Mouse (Mus musculus) adrenal gland, adult 2 months (tissue): ENCODE measurements around the gene Jam3. TPM values are rescaled to one million over a fixed set of nuclear protein-coding genes. Genes with fewer than 3 reads are reported as not detected.
"Not testable (repeated sequence)": the region's sequence is repeated elsewhere in the genome, so short reads cannot be mapped to it uniquely, and the experiment has no call there.

Experiments
- DNase-seq: peaks from one replicate; pipeline ENCODE4 v3.0.0; 2021
- polyA plus RNA-seq: library from polyadenylated mRNA; depleted of rRNA; stranded (reverse); fragments of >200 nt; gene quantifications from 2 replicates; pipeline ENCODE4 v1.2.3, GENCODE M21; 2012
- total RNA-seq, 2 experiments: library from RNA; stranded (reverse); gene quantifications; 2 replicates each; pipeline ENCODE4 v1.2.3; 2021

The Jam3 gene
- total and polyA plus RNA-seq, 3 experiments: 23.5 to 35.7 (median 29.8) TPM

DNA sequence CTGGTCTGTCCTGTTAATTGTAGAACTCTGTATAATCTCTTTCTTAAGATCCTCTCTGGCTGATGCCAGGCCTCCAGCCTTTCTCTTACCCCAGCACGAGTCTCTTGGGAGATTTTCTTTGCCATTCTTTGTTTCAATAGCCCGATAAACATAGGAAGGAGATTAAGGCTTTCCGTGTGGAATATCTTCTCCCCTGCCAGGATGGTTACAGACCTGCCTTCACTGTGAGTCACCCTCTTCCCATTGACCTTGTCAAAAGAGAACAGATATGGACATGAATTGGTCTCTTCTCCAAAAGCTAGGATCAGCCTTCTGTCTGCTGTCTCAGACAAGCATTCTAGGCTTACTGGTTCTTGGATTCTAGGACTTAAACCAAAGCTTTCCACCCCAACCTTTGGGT lies 15.5 kb upstream of the Jam3 start:
- peak; percentile 55 for DNase-seq

DNA sequence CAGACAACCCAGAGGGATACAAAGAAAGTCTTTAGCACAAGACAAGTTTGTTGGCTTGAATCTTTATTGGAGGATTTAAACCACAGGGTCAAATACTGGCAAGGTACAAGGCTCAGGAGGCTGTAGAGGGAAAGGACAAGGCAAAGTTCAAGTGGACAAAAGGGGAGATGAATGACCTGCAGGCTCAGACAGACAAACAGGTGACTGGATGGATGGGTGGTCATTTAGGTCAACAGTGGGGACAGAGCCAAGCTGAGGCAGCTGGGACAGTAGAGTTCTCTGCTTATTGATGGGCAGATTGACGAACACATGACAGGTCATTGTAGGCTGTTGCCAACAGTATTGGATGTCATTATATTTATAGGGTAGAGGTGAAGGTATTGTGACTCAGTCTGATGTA lies 11.8 kb upstream of the Jam3 start:
- DNase-seq: no peak

DNA sequence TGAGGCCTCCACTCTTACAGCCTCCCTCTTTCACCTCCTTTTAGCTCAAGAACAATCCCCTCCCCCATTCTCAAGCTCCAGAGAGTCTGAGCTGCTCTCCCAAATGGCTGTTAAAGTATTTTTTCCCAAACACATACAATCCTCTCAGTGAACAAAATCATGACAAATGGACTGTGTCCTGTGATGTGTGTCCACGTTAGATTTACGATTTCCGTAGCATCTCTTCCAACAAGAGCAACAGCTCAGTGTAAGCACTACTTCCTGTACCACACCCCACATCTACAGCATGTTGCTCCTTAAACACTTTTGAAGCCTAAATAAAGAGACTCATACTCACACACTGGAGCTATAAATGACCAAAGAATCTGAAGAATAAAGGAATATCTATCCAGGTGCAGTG lies 10.4 kb upstream of the Jam3 start:
- DNase-seq: no peak

DNA sequence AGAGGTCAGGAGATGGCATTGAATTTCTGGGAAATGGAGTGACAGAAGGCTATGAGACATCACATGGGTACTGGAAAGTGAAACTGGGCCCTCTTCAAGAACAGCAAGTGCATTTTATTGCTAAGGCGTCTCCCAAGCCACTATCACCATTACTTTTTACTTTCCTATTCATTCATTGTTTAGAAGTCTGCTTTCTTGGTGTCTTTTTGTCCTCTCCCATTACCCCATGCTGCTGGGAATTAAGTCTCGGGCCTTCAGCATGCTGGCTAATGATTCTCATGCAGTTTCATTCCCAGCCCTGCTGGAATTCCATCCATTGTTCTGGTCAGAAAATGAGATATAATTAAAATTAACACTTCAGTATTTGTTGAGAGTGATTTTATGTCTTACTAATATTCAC lies 9.7 kb upstream of the Jam3 start:
- DNase-seq: no peak

DNA sequence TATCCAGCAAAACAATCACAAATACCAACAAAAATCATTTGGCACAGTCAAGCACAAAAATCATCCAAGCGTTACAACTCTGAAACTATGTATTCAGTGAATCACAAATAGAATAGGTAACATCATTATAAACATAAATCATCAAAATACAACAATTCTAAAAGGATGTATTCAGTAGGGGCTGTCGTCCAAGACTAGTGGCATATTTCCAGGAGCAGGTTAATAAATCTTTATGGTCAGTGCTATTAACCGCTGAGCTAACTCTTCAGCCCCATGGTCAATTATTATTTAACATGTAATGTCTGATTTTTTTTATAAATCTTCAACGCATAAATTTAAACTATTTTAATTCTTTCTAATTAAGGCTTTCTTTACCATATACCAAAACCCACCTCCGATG lies 8.4 kb upstream of the Jam3 start:
- DNase-seq: not testable (repeated sequence)

DNA sequence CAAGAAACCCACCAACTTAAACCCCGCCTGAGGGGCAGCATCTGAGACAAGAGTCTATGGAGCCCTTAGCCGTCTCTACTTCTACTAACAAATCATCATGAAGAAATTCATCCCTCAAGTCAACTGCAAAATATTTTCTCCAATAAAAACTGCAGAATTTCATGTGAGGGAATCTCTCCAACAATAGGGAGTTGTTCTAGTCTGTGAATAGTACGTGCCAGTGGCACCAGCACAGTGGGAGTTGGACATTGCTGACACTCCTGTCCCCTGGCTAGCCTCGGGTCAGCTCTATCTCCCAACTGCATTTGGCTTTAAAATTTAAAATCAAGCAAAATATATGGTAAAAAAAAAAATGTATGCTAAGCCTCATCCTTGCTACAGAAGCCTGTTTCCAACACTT lies 1.4 kb downstream of the Jam3 start:
- no peak for DNase-seq

DNA sequence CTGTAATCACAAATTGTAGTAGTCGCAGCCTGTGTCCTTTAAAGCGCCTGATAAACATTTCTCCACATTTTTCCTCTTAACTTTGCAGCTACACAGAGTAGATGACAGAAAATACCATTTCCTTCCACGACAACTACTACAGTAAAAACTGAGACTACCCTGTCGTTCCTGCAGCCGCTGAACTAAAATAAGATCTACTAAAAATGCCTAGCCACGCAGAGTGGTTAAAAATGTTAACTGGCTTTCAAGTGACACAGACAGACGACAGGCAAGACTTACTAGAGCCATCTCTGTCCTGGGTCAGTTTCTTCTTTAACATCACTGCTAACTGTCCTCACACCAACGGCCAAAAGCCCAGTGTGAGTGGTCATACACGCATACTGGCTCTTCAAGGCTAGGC lies 5.4 kb downstream of the Jam3 start:
- DNase-seq: no peak

DNA sequence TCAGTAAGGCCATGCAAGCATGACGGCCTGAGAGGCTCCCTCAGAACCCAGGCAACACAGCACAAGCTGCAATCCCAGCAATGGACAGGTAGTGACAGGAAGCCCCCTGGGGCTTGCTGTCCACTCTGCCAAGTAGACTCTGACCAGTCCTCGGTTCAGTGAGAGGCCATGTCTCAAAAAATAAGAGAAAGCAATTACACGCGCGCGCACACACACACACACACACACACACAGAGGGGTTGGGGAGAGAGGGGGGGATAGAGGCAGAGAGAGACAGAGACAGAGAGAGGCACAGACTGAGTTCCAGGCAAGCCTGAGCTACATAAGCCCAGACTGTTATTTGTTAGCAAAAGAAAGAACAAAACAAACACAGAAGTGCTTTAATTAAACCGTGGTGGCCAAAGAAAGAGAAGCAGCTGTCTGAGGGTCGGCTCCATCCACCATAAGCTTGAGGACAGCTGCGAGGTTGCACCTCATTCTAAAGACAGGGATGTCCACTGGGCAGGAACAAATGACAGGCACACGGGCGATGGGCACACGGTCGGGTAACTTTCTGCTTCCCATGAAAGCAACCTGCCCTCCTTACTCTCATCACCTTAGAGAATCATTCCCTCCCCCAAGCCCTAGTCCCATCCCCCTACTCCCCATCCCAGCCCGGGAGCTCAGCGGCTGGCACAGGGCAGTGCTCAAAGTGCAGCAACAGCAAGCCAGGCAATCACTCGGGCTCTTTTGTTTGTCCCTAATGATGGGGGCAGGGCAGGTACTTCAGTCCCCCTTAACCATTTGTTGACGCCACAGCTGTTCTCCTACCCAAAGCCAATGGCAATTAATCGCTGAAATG lies 6.4 kb downstream of the Jam3 start:
- no peak for DNase-seq

DNA sequence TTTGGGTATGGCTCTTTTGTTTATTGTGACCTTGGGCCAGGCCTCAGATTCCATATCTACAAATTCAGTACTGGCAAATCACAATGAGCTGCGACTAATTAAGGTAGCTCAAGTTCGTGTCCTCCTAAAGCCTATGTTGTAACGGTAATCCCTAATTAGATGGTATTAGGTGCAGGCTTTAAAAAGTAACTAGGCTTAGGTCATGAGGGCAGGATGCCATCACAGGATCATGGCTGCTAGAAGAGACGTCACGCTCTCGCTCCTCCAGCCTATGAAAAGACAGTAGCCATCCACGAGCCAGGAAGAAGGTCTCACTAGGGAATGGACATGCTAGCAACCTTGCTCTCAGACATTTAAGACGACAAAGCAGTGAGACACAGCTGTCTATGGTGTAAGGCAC lies 7.3 kb downstream of the Jam3 start:
- no peak for DNase-seq

DNA sequence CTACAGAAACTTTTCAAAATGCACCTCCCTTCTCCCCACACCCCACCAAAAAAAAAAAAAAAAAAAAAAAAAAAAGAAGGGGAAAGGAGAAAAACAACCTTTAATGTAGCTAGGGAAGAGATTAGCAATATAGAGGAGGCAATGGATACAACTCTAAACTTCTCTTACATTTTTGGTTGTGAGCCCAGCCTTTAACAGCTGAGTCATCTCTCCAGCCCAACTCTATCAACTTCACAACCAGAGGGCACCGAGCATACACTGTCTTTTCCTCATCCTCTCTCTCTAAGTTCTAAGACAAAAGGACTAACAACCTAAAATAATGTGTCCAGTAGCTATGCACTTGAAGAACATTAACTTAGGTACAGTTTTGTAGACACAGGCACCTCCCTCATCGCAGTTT lies 8.4 kb downstream of the Jam3 start:
- DNase-seq: no peak

DNA sequence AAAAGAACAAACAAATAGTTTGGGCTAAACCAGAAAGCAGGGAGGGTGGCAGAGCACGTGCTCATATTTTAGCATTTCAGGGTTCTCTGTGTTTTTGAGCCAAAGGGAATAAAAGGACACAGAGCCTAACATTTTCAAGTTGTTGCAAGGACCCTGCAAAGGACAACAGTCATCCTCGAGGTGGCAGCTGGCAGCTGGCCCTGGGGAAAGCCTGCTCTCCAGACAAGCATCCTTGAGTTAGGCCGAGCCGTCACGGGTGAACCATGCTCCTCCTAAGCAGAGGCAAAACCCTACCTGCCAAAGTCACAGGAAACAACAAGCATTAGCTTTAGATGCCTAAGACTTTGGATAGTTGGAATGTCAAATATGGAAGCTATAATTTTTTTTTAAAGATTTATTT lies 10.2 kb downstream of the Jam3 start:
- peak; percentile 85 for DNase-seq

DNA sequence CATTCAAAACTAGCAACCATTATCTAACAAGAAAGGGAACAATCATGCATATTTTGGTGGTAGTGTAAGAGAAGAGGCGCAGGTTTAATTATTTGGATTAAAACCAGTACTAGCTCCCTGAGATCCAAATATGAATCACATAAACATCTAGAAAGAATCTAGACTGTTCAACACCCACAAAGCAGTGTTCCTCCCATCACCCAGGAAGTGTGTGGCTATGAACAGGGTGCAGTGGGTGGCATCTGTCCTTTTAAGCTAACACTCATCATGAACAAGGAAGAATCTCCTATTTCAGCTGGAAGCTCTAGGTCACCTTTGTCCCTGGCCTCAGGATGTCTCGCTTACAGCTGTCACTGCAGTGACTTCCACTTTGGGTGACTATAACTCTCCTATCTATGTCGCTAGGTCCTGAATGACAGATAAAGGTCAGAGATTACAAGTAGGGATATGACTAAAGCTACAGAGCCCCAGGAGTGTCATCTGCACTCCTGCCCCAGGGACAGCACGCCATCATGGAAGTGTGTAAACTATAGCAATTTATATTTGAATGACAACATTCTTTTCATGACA lies 10.9 kb downstream of the Jam3 start:
- DNase-seq: peak; percentile 55

DNA sequence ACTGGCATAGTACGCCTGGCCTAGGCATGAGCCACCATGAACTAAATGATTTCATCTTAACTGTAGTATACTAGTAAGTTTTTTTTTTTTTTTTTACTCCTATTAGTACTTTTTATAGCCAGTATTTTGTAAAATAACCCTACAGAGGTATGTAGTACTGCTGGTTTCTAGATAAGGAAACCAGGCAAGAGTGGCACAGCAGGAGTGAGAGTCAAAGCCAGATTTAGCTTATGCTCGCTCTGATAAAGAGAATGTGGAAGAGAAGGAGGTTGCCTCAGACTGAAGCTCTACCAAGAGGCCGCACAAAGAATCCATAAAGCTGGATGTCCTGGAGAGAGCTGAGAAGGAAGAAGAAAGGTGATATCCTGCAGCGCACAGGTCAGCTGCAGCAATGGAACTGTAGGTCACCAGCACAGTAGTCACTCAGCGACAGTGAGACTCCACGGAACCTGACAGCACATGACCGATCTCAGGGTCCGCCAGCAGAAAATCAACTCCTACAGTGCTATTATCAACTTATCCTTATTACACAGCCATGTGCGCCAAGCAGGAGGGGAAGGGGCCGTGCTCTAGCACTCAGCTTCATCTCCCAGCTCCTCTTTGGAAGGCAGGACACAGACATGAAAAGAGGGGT lies 14.7 kb downstream of the Jam3 start:
- no peak for DNase-seq

DNA sequence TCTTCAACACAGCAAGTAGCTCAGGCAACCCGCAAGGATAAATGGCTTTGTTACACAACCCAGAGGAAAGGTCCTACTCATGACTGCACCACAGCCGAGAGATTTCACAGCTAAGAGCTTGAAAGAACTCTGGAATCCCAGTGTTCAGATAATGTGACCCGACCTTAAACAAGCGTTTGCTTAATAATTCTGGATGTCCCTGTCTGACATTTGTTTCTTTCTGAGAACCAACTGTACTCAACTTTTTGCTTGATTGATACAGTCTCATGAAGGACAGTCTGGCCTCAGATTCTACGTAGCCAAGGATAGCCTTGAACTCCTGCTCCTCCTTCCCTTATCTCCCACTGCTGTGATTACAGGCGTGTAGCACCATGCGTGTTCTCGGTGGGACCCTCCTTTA lies 18.6 kb downstream of the Jam3 start:
- peak; percentile 41 for DNase-seq

DNA sequence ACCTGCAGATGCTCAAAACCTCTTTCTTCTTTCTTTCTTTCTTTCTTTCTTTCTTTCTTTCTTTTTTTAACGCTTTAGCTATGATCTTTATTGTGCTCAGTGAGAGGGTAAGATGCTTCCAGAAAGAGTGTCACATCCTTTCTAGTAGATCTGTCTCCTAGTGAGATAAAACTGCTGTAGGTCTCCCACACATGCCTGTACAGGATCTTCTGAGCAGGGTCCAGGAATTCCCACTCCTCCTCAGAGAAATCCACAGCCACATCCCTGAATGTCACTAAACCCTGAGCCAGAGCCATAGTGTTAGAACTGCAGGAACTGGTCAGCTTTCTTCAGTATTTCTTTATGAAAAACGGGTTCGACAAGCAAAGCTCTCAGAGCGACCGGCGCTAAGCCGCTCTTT lies 19.8 kb downstream of the Jam3 start:
- no peak for DNase-seq

DNA sequence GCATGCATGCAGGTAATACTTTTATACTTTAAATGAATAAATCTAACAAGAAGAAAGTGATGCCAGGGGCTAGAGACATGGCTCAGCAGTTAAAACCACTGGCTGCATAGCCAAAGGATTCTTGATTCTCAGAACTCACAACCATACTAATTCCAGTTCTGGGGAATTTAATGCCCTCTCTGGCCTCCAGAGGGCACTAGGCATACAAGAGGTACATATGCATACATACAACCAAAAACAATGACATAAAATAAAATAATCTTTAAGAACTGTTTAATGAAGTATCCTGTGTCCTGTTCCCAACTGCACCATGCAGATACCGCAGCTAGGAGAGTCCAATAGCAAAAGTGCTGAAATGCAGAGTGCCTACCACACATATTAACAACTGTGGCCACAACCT lies 20.8 kb downstream of the Jam3 start:
- peak; percentile 46 for DNase-seq

DNA sequence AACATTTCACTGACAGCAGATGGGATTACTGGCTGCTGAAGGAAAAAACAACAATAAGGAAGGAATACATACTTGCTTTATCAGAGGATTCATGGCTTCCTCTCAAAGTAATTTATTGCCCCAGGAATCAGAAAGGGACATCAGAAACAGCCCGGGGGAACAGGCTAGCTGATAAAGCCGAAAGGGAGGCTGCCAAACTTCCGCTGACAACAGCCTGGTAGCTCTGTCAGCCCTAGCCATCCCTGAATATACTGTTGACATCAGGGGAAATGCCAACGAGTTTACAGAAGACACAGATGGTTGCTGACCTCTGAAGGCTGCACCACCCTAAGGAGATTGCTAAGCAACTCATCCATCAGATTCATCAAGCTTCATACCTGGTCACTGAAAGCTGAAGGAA lies 26.6 kb downstream of the Jam3 start:
- peak; percentile 23 for DNase-seq

DNA sequence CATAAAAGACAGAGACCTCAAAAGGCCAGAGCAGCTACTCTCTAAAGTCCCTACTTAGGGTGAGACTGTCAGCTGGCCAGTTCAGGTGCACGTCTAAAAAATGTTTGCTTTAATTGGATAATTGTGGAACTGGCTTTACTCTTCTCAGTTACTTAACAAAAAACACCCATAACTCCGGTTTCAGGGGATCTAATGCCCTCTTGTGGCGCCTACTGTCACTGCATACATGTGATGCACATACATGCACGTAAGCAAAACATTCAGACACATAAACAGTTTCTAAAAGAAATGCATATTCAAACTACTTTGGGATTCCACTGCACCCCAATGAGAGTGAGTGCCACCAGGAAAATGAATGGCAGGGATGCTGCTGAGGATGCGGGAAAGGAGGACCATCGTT lies 28.7 kb downstream of the Jam3 start:
- no peak for DNase-seq

DNA sequence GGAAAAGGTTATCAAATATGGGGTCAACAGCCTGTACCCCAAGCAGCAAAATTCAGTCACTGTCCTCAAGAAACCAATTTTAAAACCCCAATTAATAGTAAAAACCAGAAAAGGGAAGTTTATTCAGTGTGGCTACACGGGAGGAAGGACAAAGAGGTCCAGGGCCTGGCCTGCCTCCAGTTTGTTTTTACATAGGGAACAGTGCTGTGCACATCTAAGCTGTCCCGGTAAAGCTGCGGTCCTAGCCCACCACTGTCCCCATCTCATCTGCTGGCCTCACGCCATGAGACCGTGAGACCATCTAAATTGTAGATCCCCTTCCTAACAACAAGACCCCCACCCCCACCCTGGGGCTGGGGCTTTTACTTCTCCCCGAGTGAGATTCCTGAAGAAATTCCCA lies 29.8 kb downstream of the Jam3 start:
- no peak for DNase-seq

DNA sequence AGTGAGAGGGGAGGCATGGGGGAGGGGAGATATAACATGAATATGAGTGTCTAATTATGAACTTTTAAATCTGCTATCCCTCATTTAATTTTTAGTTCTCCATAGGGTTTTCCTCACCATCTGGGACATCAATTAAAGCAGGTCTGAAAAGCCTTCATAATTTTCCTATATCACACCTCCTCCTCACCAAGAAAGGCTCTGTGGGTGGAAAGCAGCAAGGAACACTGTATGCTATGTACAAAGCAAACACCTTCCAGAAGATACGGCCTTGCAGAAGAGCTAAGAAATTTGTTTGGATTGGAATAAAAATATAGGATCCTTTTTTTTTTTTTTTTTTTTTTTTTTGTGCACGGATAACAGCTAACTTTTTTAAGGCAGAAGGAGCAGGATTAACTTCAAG lies 31.3 kb downstream of the Jam3 start:
- DNase-seq: no peak

DNA sequence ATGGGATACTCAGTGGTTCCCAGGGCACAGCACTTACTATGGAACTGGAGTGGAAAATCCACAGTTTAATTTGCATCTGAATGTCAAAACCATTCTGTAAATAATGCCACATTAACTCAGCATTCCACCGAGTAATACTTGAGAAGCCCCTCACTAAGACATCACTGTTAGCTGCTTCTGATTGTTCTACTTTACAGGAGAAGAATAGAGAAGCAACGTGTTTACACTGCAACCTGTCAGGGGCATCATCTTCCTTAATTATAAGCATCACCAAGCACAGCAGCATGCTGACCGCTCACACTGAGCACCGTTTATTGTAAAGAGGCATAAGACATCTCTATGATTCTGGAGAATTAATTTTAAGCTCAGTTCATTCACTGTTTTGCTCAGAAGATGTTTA lies 32.3 kb downstream of the Jam3 start:
- no peak for DNase-seq

DNA sequence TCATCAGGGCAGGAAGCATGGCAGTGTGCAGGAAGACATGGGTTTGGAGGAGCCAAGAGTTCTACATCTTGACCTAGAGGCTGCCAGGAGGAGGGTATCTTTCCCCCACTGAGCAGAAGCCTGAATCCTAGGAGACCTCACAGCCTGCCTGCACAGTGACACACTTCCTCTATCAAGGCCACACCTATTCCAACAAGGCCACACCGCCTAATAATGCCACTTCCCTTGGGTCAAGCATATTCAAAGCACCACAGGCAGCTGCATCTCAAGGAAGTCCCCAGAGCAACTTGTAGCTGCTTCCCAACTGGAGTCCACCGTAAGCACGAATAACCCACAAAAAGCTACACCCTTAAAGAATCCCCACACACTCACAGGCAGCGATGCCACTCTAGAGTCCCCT lies 33.1 kb downstream of the Jam3 start:
- no peak for DNase-seq

DNA sequence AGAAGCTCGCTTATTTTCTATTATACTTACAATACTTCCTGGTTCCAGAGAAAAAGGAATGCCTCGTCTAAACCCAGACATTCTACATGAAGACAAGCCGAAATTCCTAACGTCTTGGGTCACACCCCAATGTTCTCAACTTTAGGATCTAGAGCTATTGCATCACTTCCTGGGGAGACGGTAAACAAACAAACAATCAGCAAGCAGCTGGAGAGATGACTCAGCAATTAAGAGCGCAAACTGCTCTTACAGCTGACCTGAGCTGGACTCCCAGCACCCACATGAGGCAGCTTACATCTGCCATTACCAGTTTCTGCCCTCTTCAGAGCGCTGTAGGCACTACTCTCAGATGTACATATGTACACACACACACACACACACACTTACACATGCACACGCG lies 34.0 kb downstream of the Jam3 start:
- DNase-seq: no peak

DNA sequence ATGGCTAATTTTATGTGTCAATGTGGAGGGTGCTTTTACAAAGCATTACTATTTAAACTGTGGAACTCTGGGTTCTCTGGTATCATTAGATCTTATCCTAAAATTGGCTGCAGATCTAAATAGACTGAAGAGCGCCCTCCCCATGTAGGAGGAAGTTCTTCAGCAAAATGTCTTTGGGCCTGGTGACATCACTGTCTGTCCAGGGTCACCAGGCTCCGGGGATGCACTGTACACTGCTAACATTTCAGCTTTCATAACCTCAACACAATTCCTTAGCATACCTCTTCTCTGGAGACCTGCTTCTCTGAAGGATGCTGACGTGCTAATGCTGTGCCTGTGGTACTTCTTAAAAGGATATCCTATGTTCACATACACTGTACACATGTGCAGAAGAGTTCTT lies 43.5 kb downstream of the Jam3 start:
- no peak for DNase-seq
